ENCODE assay signal across 8 mouse cellular contexts in genomic region chr8:75108527-75109235, GRCm38 (mm10). TPM values are rescaled to one million over a fixed set of nuclear protein-coding genes. Genes with fewer than 3 reads are reported as not detected.
A peak's percentile ranks its signal among the peaks of the same experiment; 100 is the strongest.
DNase-seq lines count a peak whose midpoint lies in the region; ATAC-seq lines count a peak whose summit lies in the region.

No protein-coding gene starts in this region.

- peak; percentile 83 for DNase-seq in T-cell, adult 2 months (ENCODE audit: low spot score)
- DNase-seq in cerebellum, postnatal 25 days: peak; percentile 82 to 89
- peak; percentile 44 to 55 for DNase-seq in frontal cortex, postnatal 25 days (ENCODE audit: low spot score in 2 of 2)
- peak; percentile 81 for DNase-seq in hindbrain, embryonic 14.5 days (ENCODE audit: low spot score)
- peak; percentile 57 to 65 for DNase-seq in layer of hippocampus, postnatal 36 days
- peak; percentile 89 for DNase-seq in lung, postnatal 36 days
- peak; percentile 84 for DNase-seq in retina, embryonic 14.5 days (ENCODE audit: low spot score)
- DNase-seq in thymus, postnatal 36 days: peak; percentile 84 to 85

- H3K9ac ChIP-seq in hindbrain, embryonic 14.5 days: peak overlapping the region; percentile 46

- WGBS in hindbrain, embryonic 14.5 days: under 1% methylated on average over 9 of the region's 9 CpGs

- H3K4me1 ChIP-seq in hindbrain, embryonic 14.5 days (replicated peaks; ENCODE audit: control insufficient read depth, insufficient read depth, low read length): peaks cover 14% of the 10 kb centered on the region; the same call in 1 of the 2 replicates

- no peaks in the 10 kb centered on the region for H3K9me3 ChIP-seq in hindbrain, embryonic 14.5 days (ENCODE audit: control insufficient read depth, low read length)

- peak overlapping the region; percentile 40 for H3K27ac ChIP-seq in hindbrain, embryonic 14.5 days

- peaks cover 12% of the 10 kb centered on the region; the same call in 1 of the 2 replicates for H3K36me3 ChIP-seq in hindbrain, embryonic 14.5 days (replicated peaks; ENCODE audit: control insufficient read depth, insufficient read depth)

- ATAC-seq in hindbrain, embryonic 14.5 days (ENCODE audit: low FRiP score): peak; percentile 80

- peak overlapping the region; percentile 74 for H3K4me3 ChIP-seq in hindbrain, embryonic 14.5 days (replicated peaks; ENCODE audit: low read length)

- H3K4me2 ChIP-seq in hindbrain, embryonic 14.5 days (replicated peaks): peak overlapping the region; percentile 62

- no peaks in the 10 kb centered on the region for H3K27me3 ChIP-seq in hindbrain, embryonic 14.5 days (ENCODE audit: control insufficient read depth, insufficient read depth, low read length)

RNA-seq across cellular contexts. Expression of gene Mcm5, which starts 0.7 kb away (rescaled TPM):
- 27.0 and 33.3 TPM in 2 replicates for polyA plus RNA-seq in hindbrain, embryonic 14.5 days (2014; fragmentation: Nextera tagmentation; extraction: Ambion mirVana)
- 1 to 10 TPM; 6.0 TPM for total RNA-seq in layer of hippocampus, postnatal 36 days (2021)

RNA-seq across cellular contexts. Expression of gene Hmox1, which starts 15.3 kb away (rescaled TPM):
- 10.2 and 10.5 TPM in 2 replicates for polyA plus RNA-seq in hindbrain, embryonic 14.5 days (2014; fragmentation: Nextera tagmentation; extraction: Ambion mirVana)
- total RNA-seq in layer of hippocampus, postnatal 36 days (2021): 1 to 10 TPM; 5.2 to 7.9 TPM

Comparison
In these comparisons a context has a peak if more than half of its experiments do, and no peak if none do; other contexts are left out.
1. Peak in every context shown above with its lines: DNase-seq, ATAC-seq, H3K4me3 ChIP-seq and H3K27ac ChIP-seq.